Mouse (Mus musculus): ENCODE data around the gene Tmem131l. TPM values are rescaled to one million over a fixed set of nuclear protein-coding genes. Genes with fewer than 3 reads are reported as not detected.

Gene Tmem131l
- polyA plus RNA-seq, 1 experiment from 2014 or later = 74.9 TPM

DNA sequence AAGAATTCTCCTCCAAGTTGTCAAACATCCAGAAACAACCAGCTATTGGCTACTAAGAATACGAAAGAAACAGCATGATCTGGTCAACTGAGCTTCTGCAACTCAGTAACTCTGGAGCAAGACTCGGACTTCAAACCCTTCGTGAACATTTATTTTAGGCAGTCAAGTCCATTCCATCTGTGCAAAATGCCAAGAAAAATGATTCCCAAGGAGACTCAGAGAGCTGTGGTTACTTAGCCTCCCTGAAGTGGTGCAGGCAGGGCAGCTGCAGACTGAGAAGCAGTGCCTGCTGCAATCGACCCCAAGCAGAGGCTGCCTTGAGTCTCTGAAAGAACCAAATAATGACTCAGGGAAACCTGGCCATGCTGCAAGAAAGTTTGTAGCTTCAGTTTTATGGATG is 98.1 kb downstream of the Tmem131l start:
- Histone ChIP-seq H3K27ac (no peak overlapping the region), H3K9ac (no peak overlapping the region), H3K4me2 (replicated peaks) (no peak overlapping the region), H3K27me3 (no peaks in the 10 kb centered on the region), H3K4me1 (no peaks in the 10 kb centered on the region), H3K4me3 (no peak overlapping the region), H3K36me3 (peaks cover 26% of the 10 kb centered on the region), H3K9me3 (no peaks in the 10 kb centered on the region)
- ATAC-seq (ENCODE audit: insufficient number of reproducible peaks, insufficient read depth, low FRiP score, low TSS enrichment) = no peak
- WGBS = 82% methylated on average over 4 of the region's 4 CpGs

DNA sequence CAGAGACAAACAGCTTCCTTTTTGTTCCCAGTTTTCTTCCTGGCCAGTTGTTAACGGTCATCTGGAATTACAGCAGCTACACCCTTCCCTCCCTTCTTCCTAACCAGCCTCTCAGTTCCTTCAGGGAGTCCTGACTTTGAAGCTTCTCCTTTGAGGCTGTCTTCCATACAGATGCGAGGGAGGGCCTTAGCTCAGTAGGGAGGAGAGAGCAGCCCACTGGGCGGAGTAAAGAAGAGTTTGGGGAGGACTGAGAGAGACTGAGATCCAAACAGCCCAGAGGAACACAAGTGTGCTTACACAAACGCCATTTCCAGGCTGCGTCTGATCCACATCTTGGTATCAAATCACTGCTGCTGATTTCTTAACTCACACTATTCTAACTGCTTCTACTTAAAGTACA is 101.1 kb downstream of the Tmem131l start:
- Histone ChIP-seq H3K27me3 (no peaks in the 10 kb centered on the region), H3K9ac (no peak overlapping the region), H3K4me1 (no peaks in the 10 kb centered on the region), H3K36me3 (peaks cover 41% of the 10 kb centered on the region), H3K9me3 (no peaks in the 10 kb centered on the region), H3K4me2 (replicated peaks) (no peak overlapping the region), H3K4me3 (no peak overlapping the region), H3K27ac (no peak overlapping the region)
- no peak for ATAC-seq (ENCODE audit: insufficient number of reproducible peaks, insufficient read depth, low FRiP score, low TSS enrichment)
- 45% methylated on average over 5 of the region's 5 CpGs for WGBS

DNA sequence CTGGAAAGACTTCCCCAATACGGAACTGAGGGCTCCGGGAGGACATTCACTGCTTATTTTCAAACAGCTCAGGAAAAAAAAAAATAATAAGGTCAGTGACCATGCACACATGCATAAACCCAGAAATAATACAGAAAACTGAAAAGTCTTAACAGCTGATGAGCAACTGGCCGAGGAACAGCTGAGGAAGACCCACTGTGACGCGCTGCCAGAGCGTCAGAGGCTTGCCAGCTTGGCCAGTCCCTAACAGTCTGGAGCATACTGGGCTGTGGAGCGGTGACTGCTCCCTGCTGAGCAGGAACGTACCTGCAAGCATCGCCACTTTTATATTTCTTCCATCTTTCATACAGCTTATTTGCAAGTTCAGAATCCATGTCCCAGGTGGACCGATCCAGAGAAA is 105.5 kb downstream of the Tmem131l start:
- H3K27ac ChIP-seq = no peak overlapping the region
- peaks cover 64% of the 10 kb centered on the region for H3K36me3 ChIP-seq
- no peak overlapping the region for H3K4me2 ChIP-seq (replicated peaks)
- no peak overlapping the region for H3K9ac ChIP-seq
- 93% methylated on average over 10 of the region's 10 CpGs for WGBS
- H3K27me3 ChIP-seq = no peaks in the 10 kb centered on the region
- H3K4me1 ChIP-seq = no peaks in the 10 kb centered on the region
- H3K4me3 ChIP-seq = no peak overlapping the region
- ATAC-seq (ENCODE audit: insufficient number of reproducible peaks, insufficient read depth, low FRiP score, low TSS enrichment) = no peak
- no peaks in the 10 kb centered on the region for H3K9me3 ChIP-seq

DNA sequence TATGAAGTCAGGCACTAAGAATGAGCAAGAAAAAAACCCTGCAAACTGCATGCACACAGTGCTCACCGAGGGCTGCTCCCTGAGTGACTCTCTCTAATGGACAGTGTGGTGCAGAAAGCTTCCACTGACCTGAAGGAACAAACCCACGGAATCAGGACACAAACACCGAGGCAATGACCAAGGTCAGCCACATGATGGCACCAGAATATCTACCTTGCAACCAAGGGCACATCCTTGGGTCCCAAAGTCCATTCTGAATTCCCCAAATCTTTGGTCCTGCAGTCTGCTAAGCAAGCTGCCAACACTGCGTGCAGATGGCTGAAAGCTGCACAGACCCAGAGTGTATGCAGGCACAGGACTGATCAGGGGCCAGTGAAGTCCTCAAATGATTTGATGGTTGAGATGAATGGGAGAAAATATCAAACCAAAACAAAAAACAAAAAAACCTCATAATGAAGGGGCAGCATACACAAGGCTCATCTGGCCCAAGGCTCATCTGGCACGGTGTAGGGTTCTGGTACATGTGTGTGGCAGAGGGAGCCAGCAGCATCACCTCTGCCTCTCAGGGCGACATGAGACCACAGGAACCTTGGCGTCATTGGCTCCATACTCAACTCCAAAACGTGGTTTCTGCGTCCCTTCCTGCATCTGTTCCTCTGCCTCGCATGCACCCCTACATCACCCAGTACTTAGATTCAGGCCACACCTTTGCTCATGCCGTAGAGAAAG is 124.0 kb downstream of the Tmem131l start:
- no peaks in the 10 kb centered on the region for H3K27me3 ChIP-seq
- no peak overlapping the region for H3K4me2 ChIP-seq (replicated peaks)
- no peak overlapping the region for H3K27ac ChIP-seq
- WGBS = 72% methylated on average over 11 of the region's 11 CpGs
- H3K9ac ChIP-seq = no peak overlapping the region
- ATAC-seq (ENCODE audit: insufficient number of reproducible peaks, insufficient read depth, low FRiP score, low TSS enrichment) = no peak
- no peaks in the 10 kb centered on the region for H3K9me3 ChIP-seq
- H3K4me3 ChIP-seq = no peak overlapping the region
- H3K36me3 ChIP-seq = peaks cover 74% of the 10 kb centered on the region
- H3K4me1 ChIP-seq = no peaks in the 10 kb centered on the region

DNA sequence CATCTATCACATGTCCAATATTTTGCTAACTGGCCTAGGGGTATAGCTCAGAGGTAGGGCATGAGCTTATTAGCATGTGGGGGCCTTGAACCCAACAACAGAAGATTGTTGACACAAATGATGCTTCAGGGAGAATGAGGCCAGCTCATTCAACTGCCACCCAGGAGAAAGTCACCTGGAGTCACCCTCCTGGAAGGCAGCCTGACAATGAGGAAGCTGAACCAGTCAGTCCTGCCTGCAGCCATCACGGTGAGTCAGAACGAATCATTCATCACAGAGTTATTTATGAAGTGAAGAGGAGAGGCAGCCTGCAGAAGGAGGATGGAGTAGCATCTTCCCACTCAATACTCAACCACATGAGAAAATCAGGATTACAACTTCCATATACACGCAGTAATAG is 124.9 kb downstream of the Tmem131l start:
- 78% methylated on average over 3 of the region's 3 CpGs for WGBS

DNA sequence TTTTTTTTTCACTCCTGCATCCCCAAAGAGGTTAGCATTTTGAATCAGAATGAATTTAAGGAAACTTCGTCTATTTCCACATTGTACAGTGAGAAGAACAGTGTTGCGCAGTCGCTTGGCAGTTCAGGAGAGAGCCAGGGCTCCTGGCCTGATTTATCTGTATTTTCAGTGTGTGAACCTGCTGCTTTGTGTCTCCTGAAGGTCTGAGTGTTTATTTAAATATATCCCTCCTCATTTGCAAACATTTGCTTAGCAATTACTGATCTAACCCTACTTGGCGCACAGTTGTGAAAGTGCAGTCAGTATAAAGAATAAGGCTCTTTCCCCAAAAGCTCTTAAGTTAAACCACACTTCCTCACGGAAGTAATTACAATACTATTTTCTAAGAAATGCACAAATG is 129.3 kb downstream of the Tmem131l start:
- WGBS = 90% methylated on average over 5 of the region's 5 CpGs
- no peak overlapping the region for H3K4me3 ChIP-seq
- H3K36me3 ChIP-seq = peaks cover 67% of the 10 kb centered on the region
- no peaks in the 10 kb centered on the region for H3K27me3 ChIP-seq
- H3K27ac ChIP-seq = no peak overlapping the region
- H3K4me2 ChIP-seq (replicated peaks) = no peak overlapping the region
- no peaks in the 10 kb centered on the region for H3K4me1 ChIP-seq
- ATAC-seq (ENCODE audit: insufficient number of reproducible peaks, insufficient read depth, low FRiP score, low TSS enrichment) = no peak
- H3K9ac ChIP-seq = no peak overlapping the region
- H3K9me3 ChIP-seq = no peaks in the 10 kb centered on the region

More for the DNA sequence above, 124.9 kb downstream of the Tmem131l start:
- Histone ChIP-seq H3K27me3 (no peaks in the 10 kb centered on the region), H3K36me3 (peaks cover 71% of the 10 kb centered on the region), H3K9me3 (no peaks in the 10 kb centered on the region), H3K27ac (no peak overlapping the region), H3K4me3 (no peak overlapping the region), H3K4me2 (replicated peaks) (no peak overlapping the region), H3K9ac (no peak overlapping the region; the same call in 1 of the 2 replicates), H3K4me1 (no peaks in the 10 kb centered on the region)
- ATAC-seq (ENCODE audit: insufficient number of reproducible peaks, insufficient read depth, low FRiP score, low TSS enrichment) = no peak

DNA sequence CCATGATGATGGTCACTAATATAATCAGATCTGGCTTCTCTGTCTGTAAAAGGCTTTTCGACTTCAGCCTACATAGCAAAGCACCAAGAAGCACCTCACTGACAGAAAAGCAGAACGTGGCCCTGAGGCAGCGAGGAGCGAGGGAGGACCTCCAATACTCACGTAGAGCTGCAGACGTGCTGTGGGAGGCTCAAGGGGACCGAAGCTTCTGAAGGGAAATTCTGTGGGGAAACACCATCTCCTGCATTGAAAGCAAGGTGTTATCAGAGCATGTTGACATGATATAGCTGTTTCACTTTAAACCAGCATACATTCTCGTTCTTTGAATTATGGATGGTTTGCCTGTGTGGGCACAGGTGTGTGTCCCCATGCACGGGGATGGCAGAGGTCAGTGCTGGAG is 133.8 kb downstream of the Tmem131l start:
- peaks cover 79% of the 10 kb centered on the region for H3K36me3 ChIP-seq
- H3K4me3 ChIP-seq = no peak overlapping the region
- ATAC-seq (ENCODE audit: insufficient number of reproducible peaks, insufficient read depth, low FRiP score, low TSS enrichment) = no peak
- no peaks in the 10 kb centered on the region for H3K4me1 ChIP-seq
- no peaks in the 10 kb centered on the region for H3K27me3 ChIP-seq
- 95% methylated on average over 9 of the region's 9 CpGs for WGBS
- H3K4me2 ChIP-seq (replicated peaks) = no peak overlapping the region
- H3K27ac ChIP-seq = no peak overlapping the region
- H3K9me3 ChIP-seq = no peaks in the 10 kb centered on the region
- no peak overlapping the region for H3K9ac ChIP-seq

DNA sequence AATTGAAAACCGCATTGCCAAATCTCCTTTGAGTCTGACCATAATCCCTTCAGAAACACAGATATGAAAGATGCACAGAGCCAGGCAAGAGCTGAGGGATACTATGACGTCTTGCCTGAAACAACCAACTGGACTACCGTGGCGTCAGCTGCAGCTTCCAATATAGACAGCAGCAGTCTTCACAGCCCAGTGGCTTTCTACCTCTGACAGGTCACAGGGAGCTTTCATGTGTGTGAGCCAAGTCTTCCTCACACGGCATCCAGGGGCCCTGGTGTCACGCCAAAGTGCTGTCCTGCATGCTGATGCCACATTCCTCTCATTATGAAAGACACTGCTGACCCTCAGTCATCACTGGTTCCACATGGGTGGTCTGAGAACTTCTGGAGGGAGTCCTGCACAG is 134.8 kb downstream of the Tmem131l start:
- no peak overlapping the region for H3K9ac ChIP-seq
- H3K27me3 ChIP-seq = no peaks in the 10 kb centered on the region
- ATAC-seq (ENCODE audit: insufficient number of reproducible peaks, insufficient read depth, low FRiP score, low TSS enrichment) = no peak
- 82% methylated on average over 6 of the region's 6 CpGs for WGBS
- H3K9me3 ChIP-seq = no peaks in the 10 kb centered on the region
- no peak overlapping the region for H3K27ac ChIP-seq
- H3K4me2 ChIP-seq (replicated peaks) = no peak overlapping the region
- peaks cover 84% of the 10 kb centered on the region for H3K36me3 ChIP-seq
- no peak overlapping the region for H3K4me3 ChIP-seq
- H3K4me1 ChIP-seq = no peaks in the 10 kb centered on the region

DNA sequence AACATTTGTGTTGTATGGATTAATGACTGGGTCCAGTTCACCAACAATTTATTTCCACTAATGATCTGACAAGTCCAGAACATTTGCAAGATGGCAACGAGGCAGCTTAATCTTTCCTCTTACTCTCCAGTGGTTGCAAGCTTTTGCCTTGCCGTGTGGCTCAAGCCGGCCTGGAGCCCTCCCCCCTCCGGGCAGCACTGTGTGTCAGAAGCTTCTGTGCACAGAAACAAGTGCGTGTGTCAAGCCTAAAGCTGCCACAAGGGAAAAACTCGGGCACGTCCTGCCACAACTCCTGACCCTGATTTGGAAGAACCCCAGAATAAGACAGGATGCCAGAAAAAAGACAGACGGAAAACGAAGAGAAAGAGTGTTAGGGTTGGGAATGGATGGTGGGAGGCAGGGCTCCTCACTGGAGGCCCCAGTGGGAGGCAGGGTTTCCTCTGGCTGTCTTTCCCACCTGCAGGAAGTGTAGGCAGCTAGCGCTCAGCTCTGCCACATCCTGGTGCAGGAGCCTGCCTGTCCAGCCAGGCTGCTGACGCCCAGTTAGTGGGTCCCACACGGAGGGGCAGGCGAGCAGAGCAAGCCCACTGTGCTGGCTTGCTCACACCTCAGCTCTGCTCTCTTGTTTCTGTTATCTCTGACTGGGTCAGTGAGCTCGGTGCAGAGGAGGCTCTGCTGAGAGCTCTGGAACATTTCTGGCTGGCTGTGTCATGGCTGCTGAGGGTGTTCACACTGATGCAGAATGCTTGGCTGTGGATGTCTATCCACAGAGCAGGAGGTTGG is 135.6 kb downstream of the Tmem131l start:
- Histone ChIP-seq H3K27me3 (no peaks in the 10 kb centered on the region), H3K36me3 (peaks cover 84% of the 10 kb centered on the region), H3K9ac (no peak overlapping the region), H3K9me3 (no peaks in the 10 kb centered on the region), H3K4me2 (replicated peaks) (no peak overlapping the region), H3K27ac (no peak overlapping the region), H3K4me3 (no peak overlapping the region), H3K4me1 (no peaks in the 10 kb centered on the region)
- WGBS = 84% methylated on average over 14 of the region's 14 CpGs
- ATAC-seq (ENCODE audit: insufficient number of reproducible peaks, insufficient read depth, low FRiP score, low TSS enrichment) = no peak

DNA sequence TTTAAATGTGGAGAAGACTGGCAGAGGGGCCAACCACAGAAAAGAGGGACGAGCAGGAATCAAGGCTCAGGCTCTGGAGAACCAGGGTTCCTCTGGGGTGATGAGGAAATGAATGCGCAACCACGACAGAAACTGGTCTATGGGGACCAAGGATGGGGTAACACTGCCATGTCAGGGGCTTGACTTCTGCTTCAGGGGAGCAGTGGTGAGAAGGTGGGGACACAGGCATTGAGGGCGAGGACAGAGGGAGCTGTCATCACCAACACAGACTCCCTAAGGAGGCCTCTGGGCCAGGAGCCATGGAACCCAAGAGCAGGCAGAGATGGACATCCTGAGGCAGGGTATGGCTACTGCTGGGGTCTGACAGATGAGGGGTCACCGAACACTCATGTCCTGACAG is 137.0 kb downstream of the Tmem131l start:
- no peak overlapping the region for H3K27ac ChIP-seq
- peaks cover 90% of the 10 kb centered on the region for H3K36me3 ChIP-seq
- no peaks in the 10 kb centered on the region for H3K27me3 ChIP-seq
- no peak overlapping the region for H3K9ac ChIP-seq
- no peaks in the 10 kb centered on the region for H3K9me3 ChIP-seq
- H3K4me1 ChIP-seq = no peaks in the 10 kb centered on the region
- H3K4me3 ChIP-seq = no peak overlapping the region
- WGBS = 89% methylated on average over 5 of the region's 5 CpGs
- ATAC-seq (ENCODE audit: insufficient number of reproducible peaks, insufficient read depth, low FRiP score, low TSS enrichment) = no peak
- no peak overlapping the region for H3K4me2 ChIP-seq (replicated peaks)

DNA sequence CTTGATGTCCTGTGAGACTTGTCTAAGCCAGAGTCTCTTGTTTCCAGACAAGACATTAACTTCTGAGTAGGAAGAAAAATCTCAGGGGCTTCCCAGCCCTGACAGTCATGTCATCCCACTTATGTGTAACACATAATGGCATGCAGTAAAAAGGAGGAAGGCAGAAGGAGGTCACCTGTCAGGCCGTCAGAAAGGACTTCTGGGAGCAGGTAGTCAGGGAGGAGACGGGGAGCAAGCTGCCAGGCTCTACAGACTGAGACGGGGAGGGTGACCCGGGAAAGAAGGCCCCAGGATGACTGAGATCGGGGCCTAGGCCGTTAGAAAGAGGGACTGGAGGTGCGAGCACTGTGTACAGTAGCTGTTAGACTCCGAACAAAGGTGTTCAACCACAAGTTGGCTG is 137.5 kb downstream of the Tmem131l start:
- Histone ChIP-seq H3K4me2 (replicated peaks) (no peak overlapping the region), H3K4me1 (no peaks in the 10 kb centered on the region), H3K36me3 (peaks cover 94% of the 10 kb centered on the region), H3K9ac (no peak overlapping the region), H3K27me3 (no peaks in the 10 kb centered on the region), H3K4me3 (no peak overlapping the region), H3K27ac (no peak overlapping the region), H3K9me3 (no peaks in the 10 kb centered on the region)
- no peak for ATAC-seq (ENCODE audit: insufficient number of reproducible peaks, insufficient read depth, low FRiP score, low TSS enrichment)
- 89% methylated on average over 8 of the region's 8 CpGs for WGBS

DNA sequence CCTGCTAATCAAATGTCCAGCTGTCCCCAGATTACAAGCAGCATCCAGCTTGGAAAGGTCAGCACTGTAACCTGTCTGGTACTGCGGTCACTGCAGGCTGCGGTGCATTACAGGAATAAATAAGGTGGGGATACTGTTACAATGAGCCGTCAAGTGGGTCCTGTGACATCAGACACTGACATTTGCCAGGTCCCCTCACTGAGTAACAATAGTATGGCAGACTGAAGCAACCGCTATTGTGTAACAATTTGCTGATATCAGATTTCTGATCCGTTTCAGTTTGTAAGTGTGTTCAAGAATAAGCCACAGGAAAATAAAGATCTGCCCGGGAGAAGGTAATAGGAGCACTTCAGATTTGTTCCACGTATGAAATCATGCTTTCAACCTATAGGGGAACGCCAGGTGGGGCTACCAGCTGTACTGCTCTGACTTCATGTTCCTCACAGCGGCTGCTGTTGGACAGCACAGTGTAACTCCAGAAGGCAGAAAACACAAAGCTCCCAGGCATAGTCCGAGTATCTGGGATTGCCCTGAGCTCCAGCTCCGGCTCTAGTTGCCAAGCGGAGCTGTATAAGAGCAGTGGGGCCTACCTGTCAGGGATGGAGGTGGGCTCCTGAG is 139.1 kb downstream of the Tmem131l start:
- H3K27ac ChIP-seq = no peak overlapping the region
- no peaks in the 10 kb centered on the region for H3K27me3 ChIP-seq
- no peaks in the 10 kb centered on the region for H3K4me1 ChIP-seq
- H3K36me3 ChIP-seq = peaks cover 87% of the 10 kb centered on the region
- no peak overlapping the region for H3K4me3 ChIP-seq
- no peak overlapping the region for H3K4me2 ChIP-seq (replicated peaks)
- no peaks in the 10 kb centered on the region for H3K9me3 ChIP-seq
- peak; percentile 36; the same call in 1 of the 2 replicates for ATAC-seq (ENCODE audit: insufficient number of reproducible peaks, insufficient read depth, low FRiP score, low TSS enrichment)
- no peak overlapping the region for H3K9ac ChIP-seq
- 74% methylated on average over 12 of the region's 12 CpGs for WGBS
